Mouse (Mus musculus) naive thymus-derived CD4-positive, alpha-beta T cell, adult 2 months (primary cell): ENCODE measurements around the gene Iba57.
"Not testable (repeated sequence)": the region's sequence is repeated elsewhere in the genome, so short reads cannot be mapped to it uniquely, and the experiment has no call there.

Experiments
- DNase-seq: peaks from one replicate; pipeline ENCODE4 v3.0.0-alpha.2; 2011; ENCODE audit warnings: low read depth

The Iba57 gene

DNA sequence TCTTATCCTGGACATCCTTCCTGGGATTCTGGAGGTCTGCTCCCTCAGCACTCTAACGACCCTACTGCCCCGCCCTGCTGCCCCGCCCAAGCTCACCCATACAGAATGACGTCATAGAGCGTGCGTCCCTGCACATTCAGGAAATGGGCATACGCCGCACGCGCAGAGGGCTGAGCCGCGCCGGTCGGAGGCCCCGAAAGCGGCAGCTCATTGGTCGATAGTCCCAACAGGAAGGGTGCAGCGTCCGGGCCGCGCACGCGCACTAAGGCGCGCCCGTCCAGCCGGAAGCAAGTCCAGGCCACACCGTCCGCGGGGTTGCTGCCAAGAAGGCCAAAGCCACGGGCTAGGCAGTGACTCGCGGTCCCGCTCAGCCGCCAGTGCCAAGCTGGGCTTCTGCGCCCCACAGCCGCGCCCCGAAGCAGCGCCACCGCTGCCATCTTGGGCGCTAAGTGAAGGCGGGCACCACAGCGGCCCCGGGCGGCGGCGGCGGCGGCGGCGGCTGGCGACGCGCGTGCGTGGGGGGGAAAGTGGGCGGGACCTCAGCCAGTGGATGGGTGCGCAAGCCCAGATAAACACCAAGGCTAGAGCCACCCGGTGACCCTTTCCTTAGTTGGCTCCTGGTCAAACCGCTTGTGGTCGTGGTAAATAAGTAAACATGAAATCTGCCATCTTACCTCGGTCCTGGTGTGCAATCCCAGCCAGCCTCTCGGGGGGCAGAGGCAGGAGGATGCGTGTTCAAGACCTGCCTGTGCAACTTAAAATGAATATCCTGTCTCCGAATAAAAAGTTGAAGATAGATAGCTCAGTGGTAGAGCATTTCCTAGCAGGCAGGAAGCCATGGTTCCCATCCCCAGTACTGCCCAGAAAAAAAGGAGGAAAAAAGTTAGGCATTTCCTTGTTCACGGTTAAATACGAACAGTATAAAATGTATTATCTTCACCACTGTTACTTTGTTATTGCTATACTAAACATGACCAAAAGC, at the start of gene Iba57:
Gene Iba57, minus strand, starts transcription at position 485 of the 982 bp plus-strand sequence.
- DNase-seq, result peak; percentile 98

GRCm38 (mm10) chr11:59212892-59213494, 49.5 kb upstream of the Iba57 start:
- no peak for DNase-seq

GRCm38 (mm10) chr11:59212320-59212719, 48.8 kb upstream of the Iba57 start:
- peak; percentile 79 for DNase-seq

DNA sequence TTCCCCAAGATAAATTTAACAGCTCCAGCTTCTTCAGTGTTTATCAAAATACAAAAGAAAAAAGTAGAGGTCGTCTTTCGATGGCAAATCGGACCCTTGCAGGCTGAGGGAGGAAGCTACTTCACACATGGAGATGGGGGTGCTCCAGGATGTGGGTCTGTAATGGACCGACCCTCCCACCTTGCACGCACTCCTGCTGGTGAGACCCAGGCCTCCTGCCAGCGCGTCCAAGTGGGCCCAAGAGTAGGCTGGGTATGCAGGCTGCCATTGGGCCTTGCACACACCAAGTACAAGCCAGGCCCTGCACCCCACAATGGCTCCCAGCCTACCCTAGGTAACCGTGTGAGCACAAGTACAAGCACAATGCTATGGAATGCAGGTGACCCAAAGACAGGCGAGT, 48.0 kb upstream of the Iba57 start:
- DNase-seq, result not testable (repeated sequence)

DNA sequence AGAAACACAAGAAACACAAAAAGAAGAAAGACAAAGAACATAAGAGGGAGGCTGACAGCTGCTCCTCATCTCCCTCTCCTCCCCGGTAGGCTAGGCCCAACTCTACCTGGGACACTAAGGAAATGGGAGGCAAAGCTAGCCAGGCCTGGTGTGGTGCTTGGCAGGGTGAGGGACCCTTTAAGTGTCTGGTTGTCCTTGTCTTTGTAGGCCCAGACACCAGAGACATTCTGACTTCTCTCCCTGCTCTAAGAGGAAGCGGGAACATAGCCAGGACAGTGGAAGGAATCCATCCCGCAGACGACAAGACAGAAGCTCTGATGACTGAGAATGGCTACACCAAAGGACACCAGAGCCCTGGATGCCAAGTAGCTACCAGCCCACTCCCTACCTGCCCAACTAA, 46.5 kb upstream of the Iba57 start:
- peak; percentile 19 for DNase-seq

DNA sequence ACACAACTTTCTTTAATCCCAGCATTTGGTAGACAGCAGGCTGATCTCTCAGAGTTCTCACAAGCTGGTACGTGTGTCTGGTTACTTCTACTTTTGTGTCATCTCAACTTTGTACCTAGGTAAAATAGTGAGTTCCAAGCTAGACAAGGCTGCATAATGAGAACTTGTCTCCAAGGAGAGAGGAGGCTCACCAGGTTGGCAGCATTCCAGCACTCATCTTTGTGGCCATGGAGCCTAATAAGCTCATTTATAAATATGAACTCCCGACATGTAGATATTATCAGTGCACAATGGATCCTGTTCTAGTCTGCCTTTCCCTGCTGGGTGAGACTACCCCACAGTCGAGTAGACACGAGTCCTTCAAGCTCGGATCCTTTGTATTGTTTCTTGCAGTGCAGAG, 46.0 kb upstream of the Iba57 start:
- peak; percentile 24 for DNase-seq

- peak; percentile 64 for DNase-seq
Measured at GRCm38 (mm10) chr11:59209003-59209441, 45.5 kb upstream of the Iba57 start.

- DNase-seq, result peak; percentile 97
Measured at GRCm38 (mm10) chr11:59208153-59208831, 44.8 kb upstream of the Iba57 start, which contains the start of gene 2310033P09Rik. 2310033P09Rik (plus strand) TSS chr11:59208321.

- peak; percentile 97 for DNase-seq
Measured at GRCm38 (mm10) chr11:59202081-59202995, 38.8 kb upstream of the Iba57 start, which contains the start of gene Mrpl55. Mrpl55 (plus strand) TSS chr11:59202486.

DNA sequence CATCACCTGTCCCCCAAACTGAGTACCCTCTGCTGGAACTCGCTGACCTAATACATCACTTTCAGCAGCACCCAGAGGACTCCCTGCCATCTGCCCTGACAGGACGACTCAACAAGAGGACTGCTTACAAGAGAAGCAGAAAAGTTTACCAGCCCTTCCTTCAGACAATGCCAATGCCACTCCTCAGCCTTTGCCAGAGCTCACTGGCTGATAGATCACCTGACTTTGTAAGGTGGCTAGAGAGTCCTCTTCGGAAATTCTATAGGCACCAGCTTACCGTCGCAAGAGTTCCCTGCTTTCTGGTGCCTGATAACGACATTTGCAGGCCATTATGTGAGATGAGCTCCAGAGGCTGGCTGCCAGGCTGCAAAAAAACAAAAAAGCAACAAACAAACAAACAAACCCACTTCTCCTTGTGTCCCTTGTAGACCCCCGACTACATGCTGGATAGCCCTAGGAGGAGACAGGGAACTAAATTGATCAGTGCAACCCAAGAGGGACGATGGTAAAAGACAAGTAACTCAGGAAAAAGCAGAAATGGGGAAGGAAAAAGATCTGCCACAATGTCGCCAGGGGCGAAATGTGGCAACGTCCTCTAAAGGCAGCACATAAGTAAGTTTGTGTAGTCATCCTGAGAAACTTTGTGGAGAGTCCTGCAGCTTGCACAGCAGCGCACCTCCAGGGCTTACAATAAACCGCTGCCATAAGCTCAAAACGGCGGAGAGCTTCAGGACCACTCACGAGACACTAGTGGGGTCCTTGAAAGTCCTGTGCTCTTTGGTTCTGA, 37.9 kb upstream of the Iba57 start:
- DNase-seq, result no peak

GRCm38 (mm10) chr11:59196230-59196629, 32.7 kb upstream of the Iba57 start:
- DNase-seq, result no peak

DNA sequence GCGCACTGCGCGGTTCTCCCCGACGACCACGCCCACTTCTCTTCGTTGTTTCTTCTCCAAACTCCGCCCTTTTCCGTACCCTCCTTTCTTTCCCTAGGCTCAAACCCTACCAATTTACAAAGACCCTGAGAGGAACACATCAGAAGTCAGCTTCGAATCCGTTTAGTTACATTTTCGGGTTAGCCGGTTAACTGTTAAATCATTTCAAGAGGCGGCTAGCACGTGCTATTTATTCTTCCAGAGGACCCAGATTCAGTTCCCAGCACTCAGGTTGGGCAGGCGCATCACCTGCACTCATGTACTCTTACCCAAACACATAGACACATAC, 28.5 kb upstream of the Iba57 start, which contains the start of gene Guk1:
Gene Guk1, minus strand, starts transcription at position 154 of the 328 bp plus-strand sequence.
- no peak for DNase-seq

DNA sequence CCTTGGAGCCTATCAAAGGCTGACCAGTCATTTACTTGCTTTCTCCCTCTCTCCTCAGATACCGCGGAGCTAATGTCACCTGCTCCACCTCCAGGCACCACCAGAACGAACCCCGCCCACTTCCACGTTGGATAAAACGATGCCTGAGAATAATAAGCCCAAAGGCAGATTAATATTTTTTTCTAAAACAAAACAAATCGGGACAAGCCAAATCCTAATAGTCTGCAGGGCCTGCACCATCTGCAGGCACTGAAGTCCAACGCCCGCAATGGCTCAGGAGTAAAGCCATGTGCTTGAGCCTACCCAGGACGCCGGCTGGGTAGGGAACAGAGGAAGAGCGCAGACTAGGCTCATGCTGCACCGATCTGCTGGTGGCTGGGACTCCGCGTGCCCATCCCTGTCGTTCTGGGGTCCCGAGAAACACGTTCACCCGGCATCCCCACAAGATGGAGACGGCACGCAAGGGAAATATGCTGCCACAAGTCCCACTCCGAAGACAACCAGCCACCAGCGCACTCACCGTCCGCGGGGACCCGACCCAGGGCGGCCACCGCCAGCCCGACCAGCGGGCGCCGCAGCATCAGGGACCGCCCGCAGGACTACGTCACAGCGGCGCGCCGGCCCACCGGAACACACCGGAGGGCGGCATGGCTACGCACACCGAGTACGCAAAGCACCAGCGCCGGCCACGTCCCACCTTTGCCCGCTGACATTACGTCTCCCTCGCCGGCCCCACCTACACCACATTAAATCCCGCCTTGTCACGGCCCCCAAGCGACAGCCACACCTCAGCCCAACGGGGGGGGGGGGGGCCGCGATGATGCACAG, 27.9 kb upstream of the Iba57 start:
- peak; percentile 95 for DNase-seq

GRCm38 (mm10) chr11:59187706-59188105, 24.2 kb upstream of the Iba57 start:
- DNase-seq, result no peak

DNA sequence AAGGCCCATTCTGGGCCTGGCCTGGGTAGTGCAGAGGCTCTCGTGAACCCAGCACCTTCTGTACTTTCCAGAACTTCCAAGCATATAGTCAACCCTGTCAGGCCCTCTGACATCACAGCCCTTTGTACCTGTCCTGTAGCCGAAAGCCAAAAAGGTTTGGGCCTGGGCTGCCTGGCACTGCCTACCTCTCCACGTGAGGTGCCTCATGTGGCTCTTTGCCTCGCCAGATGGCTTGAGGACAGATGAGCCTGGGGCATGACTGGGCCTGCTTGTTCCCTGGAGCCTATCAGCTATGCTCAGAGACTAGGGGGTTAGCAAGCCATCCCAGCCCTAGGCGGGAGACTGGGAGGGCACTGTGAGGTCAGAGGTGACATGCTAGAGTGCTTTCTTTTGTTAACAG, 22.0 kb upstream of the Iba57 start:
- DNase-seq, result no peak

- peak; percentile 54 for DNase-seq
Measured at GRCm38 (mm10) chr11:59183821-59184220, 20.3 kb upstream of the Iba57 start.

DNA sequence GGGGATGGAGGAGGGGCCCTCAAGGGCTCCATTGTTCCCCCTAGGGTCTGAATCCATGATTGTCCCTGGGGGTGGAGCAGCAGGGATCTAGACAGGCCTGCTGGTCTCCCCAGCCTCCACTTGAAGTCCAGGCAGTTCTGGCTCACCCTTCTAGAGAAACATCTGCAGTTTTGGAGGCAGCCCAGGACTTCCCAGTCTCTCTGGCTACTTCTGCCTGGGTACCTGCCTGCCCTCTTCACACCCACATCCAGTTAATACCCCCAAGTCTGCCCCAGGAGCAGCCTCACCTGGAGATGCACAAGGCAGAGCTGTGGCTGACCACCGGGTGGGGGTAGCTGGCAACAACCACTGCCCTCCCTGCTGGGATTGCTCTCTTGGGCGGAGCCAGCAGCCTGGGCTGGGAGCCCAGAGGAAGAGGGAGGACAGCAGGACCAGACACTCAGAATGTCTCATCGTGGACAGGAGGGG, 19.4 kb upstream of the Iba57 start, which contains the start of gene Gjc2:
Gene Gjc2, minus strand, starts transcription at position 350 of the 468 bp plus-strand sequence.
- no peak for DNase-seq

DNA sequence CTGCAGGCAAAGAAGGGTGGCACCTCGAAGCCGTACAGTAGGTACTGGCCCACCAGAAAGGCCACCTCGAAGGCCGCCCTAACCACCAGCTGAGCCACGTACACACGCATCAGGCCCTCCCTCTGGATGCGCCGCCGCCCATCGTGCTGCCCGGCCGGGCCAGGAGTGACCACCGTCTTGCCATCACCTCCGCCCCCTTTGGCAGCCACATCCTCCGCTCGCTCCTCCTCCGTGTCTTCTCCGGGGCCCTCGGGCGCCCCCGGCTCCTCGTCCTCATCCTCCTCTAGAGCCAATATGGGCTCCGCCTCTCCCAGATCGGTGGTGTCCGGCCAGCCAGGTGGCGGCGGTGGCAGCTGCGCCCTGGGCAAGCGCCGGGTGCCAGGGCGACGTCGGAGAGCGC, 13.4 kb upstream of the Iba57 start:
- no peak for DNase-seq

DNA sequence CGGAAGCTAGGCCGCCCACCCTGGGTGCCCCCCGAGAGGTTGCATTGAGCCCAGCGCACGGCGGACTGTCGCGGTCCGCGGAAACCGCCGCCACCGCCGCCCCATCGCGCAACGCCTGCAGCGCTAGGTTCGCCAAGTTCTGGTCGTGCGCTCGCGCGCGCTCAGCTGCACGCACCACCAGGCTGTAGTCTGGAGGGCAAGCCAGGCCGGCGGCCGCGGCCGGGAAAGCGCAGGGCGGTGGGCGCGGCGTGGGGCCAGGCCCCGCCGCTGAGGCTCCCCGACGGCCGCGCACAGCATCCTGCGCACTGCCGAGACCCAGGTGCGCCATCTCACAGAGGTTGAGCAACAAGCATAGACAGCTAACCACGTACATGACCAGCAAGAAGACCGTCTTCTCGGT, 12.9 kb upstream of the Iba57 start:
- DNase-seq, result no peak
